Mouse (Mus musculus) thymus, postnatal 14 days (tissue): Measurements from ENCODE around the gene Gapt.

ENCODE experiments used
- DNase-seq: peaks from one replicate; pipeline ENCODE4 v3.0.0; 2021

Gene Gapt

DNA sequence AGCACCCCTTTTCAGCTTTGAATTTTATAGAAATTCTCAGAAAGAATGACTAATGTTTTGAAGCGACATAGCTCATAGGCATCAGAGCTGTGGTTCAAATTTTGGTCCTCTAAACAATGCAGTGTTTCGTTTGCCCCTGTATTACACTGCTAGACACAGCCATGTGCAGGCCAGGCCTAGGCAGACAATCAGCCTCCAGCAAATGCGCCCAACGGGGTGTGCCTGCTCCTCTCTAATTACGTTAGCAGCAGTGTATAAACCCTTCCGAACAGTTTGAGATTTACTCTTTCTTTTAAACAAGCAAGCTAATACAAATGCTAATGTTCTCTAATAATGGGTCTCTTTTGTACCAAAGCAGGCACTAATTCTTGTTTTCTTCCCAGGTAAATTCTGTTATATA lies 14.4 kb downstream of the Gapt start:
- no peak for DNase-seq

DNA sequence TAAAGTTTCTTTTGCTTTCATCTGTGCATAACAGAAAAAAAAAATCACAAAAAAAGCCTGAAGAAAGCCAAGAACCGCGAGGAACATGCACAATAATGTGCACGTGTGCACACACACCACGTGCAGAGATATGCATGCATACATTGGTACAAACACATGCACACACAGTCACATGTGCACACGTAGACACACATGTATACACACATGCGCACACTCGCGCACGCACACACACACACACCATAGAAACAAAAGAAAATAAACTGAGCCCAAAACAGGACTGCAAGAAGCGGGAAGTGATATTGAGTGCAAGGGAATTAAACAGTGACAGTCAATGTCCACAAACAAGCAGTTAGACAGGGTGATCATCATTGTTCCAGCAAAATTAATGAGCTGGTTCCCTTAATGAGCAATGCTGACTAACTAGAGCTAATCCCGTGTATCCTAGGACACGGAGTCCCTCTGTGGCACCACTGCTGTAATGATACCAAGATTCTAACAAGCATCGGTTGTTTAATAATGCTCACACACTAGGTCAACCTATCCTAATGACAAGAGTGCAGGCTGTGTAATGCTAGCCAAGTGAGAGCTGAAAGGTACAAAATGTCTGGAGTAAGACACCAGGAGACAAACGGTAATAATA lies 23.9 kb downstream of the Gapt start:
- DNase-seq, result no peak

DNA sequence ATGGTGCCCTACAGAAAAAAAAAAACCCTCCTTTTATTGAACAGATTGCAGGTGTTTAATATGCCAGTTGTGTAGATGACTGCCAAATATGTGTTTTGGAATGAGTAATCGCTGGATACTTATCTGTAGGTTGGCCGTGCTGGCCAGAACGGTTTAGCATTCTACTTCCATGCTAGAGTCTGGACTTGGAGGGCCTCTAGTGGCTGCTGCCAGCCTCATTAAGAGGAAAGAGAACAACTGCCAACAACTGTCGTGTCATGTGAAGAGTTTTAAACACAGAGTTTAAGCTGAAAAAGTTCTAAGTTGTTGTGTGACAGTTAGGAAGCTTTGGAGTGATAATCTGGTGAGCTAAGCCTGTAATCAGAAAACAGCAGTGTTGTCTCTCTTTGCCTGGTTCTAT lies 38.3 kb downstream of the Gapt start:
- DNase-seq, result no peak

DNA sequence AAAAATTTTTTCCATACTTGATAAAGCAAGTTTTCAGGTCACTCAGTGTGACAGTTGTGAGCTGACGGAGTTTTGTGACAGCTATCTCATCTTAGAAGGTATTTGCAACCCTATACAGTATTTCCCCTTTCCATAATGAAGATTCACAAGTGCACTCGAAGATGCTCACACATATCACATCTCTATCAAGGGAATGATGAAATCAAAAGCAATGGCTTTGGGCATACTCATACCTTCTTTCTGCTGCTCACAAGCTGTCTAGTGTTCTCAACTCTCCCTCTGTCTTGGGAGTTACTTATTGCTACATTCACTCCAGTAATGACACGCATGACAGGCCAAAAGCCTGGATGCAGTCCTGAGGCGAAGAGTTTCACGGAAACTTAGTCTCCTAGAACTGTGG lies 49.8 kb downstream of the Gapt start:
- DNase-seq, result no peak
